Mouse (Mus musculus) heart, adult 11 months (tissue): ENCODE results near the gene Lima1.

ENCODE experiments used
- DNase-seq: peaks from one replicate; pipeline ENCODE4 v3.0.0; 2022

Lima1 gene

DNA sequence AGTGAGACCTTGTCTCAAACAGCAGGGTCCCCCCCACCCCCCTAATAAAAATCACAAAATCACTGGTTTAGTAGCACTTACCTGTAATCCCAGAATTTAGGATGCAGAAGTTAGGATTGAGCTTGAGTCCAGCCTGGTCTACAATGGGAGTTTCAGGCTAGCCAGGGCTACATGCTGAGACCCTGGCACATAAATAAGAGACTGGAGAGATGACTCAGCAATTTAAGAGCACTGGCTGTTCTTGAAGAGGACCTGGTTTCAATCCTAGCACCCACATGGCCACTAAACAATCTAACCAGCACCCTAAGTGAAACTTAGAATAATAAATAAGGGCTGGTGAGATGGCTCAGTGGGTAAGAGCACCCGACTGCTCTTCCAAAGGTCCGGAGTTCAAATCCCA is 144.1 kb downstream of the Lima1 start:
- no peak for DNase-seq

DNA sequence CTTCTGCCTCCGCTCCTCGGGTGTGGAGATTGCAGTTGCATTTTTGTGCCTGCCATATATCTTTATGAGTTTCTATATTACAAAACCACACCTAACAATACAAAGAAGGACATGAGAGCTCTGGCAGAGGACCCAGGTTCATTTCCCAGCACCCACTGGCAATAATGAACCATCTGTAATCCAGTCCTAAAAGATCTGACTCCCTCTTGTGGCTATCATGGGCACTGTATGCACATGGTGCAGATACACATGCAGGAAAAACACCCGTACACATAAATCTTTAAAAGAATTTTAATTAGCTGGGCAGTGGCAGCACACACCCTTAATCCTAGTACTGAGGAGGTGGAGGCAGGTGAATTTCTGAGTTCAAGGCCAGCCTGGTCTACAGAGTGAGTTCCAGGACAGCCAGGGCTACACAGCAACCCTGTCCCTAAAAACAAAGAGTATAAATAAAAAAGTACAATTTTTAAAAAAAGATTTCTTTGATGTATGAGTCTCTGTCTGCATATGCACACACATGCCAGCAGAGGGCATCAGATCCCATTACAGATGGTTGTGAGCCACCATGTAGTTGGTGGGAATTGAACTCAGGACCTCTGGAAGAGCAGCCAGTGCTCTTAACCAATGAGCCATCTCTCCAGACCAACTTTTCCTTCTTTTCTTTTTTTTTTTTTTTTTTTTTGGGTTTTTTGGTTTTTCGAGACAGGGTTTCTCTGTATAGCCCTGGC is 146.0 kb downstream of the Lima1 start:
- DNase-seq: no peak
